Mouse (Mus musculus): Measurements from ENCODE around the gene Pgm1. TPM values are rescaled to one million over a fixed set of nuclear protein-coding genes. Genes with fewer than 3 reads are reported as not detected.

Pgm1 gene
- polyA plus RNA-seq, 1 experiment from 2014 or later = 43.5 TPM

DNA sequence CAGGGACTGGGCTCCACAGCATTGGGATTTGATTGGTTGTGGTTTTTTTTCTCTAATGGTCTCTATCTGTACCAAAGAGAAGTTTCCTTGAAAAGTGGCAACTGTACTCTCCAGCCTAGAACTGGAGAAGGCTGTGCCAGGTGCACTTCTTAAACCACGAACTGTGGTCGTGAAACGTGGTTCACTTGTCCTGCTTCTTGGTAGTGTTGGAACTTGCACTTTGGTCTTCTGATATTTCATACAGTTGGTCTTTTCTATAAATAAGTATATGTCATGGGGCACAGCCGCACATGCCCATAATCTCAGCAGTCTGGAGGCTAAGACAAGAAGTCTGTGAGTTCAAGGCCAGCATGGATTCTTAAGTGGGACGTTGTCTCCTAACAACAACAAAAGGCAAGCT, 7.1 kb downstream of the Pgm1 start:
- Histone ChIP-seq H3K9me3 (no peaks in the 10 kb centered on the region), H3K27me3 (no peaks in the 10 kb centered on the region), H3K4me3 (no peak overlapping the region), H3K4me1 (no peaks in the 10 kb centered on the region; the same call in 1 of the 2 replicates), H3K9ac (no peak overlapping the region), H3K36me3 (no peaks in the 10 kb centered on the region; the same call in 1 of the 2 replicates), H3K4me2 (replicated peaks) (no peak overlapping the region), H3K27ac (no peak overlapping the region)
- ATAC-seq (ENCODE audit: insufficient number of reproducible peaks, insufficient read depth, low FRiP score, low TSS enrichment) = no peak
- WGBS = 93% methylated on average over 5 of the region's 5 CpGs

DNA sequence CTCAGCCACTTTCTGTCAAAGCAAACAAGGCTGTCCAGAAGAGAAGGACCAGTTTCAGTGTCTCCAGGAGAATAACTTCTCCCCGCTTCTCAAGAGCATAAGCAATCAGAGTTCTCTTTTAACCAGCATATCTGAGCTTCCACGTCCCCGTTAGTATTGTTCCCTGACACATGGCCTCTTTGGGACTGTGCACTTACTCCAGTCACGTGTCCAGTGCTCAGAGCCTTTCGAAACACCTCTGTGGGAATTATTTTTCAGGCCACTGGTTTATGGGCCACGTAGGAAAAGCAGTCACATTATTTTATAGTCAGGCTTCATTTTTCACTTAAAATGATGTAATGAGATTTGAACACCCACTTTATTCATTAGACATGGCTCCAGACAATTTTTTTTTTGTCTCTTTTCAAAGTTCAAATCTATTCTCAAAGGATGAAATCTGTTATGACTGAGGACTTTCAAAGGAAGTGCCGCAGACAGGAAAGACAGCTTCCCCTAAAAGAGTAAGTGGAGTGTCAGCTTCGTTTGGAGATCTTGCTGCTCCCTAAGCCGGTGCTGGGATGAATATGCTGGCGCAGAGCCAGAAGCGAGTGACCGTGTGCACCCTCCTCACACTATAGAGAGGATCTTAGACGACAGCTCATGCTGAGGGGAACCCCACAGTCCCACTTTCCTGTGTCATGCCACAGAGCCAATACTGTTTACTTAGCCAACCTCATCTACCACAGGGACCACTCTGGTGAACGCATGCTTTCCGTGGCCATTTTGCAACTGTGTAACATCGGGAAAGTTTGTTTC, 10.7 kb downstream of the Pgm1 start:
- Histone ChIP-seq H3K36me3 (no peaks in the 10 kb centered on the region), H3K27ac (no peak overlapping the region)

DNA sequence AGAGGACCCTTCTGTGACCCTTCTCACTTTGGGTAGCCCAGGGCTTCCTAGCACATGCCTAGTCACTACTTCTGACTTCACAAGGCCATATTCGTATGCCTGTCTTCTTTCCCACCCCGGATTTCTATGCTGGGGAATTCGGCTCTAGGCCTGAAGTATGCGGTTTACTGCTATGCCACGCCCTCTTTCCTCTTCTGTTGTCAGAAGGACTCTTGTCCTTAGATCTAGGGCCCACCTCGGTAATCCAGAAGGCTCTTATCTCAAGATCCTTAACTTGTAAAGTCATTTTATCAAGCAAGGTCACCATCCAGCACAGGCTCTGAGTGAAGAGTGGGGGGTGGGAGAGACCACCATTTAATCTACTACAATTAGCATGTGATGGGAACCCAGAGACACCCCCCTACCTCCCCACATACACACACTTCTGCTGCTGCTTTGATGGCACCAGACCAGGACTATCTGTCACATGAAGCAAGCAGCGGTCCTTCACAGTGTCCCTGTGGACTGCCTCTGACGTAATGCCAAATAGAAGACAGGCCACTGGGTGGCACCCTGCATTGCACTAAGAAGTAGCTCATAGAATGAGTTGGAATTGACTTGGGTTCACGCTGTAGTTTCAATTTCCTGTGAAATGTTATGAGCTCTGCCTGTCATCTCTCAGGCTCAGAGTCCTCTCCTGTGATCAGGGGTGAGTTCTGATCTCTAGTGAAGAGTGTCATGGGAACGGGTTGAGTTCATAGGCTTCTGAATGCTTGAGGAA, 12.6 kb downstream of the Pgm1 start:
- H3K4me1 ChIP-seq = no peaks in the 10 kb centered on the region
- 83% methylated on average over 10 of the region's 10 CpGs for WGBS
- H3K27me3 ChIP-seq = no peaks in the 10 kb centered on the region
- no peak overlapping the region for H3K4me3 ChIP-seq
- ATAC-seq (ENCODE audit: insufficient number of reproducible peaks, insufficient read depth, low FRiP score, low TSS enrichment) = no peak
- H3K9me3 ChIP-seq = no peaks in the 10 kb centered on the region
- no peaks in the 10 kb centered on the region for H3K36me3 ChIP-seq
- no peak overlapping the region for H3K27ac ChIP-seq
- H3K4me2 ChIP-seq (replicated peaks) = no peak overlapping the region
- no peak overlapping the region for H3K9ac ChIP-seq

More for the DNA sequence above, 10.7 kb downstream of the Pgm1 start:
- H3K27me3 ChIP-seq = no peaks in the 10 kb centered on the region
- H3K4me3 ChIP-seq = no peak overlapping the region
- H3K4me1 ChIP-seq = no peaks in the 10 kb centered on the region
- no peak for ATAC-seq (ENCODE audit: insufficient number of reproducible peaks, insufficient read depth, low FRiP score, low TSS enrichment)
- no peak overlapping the region for H3K9ac ChIP-seq
- no peak overlapping the region for H3K4me2 ChIP-seq (replicated peaks)
- no peaks in the 10 kb centered on the region for H3K9me3 ChIP-seq
- WGBS = 66% methylated on average over 16 of the region's 16 CpGs

DNA sequence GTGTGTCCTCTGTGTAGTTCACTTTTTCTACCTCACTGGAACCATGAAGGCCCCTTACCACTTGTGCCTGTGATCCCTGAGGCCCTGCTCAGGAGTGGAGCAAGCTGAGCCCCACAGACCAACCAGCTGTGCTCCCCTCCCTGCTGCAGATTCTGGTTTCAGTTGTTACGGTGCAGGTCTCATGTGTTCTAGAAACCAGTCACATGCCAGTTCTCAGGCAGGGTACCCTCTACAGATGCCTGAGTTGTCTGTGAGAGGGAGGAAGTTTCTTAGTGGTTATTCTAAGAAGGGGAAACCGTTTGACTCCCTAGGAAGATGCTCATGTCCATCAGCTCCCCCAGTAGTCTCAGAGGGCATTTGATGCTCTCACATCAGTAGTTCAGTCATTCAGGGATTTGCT, 15.4 kb downstream of the Pgm1 start:
- Histone ChIP-seq H3K36me3 (no peaks in the 10 kb centered on the region), H3K27me3 (no peaks in the 10 kb centered on the region), H3K4me3 (no peak overlapping the region), H3K27ac (no peak overlapping the region), H3K4me1 (no peaks in the 10 kb centered on the region), H3K9me3 (no peaks in the 10 kb centered on the region), H3K9ac (no peak overlapping the region), H3K4me2 (replicated peaks) (no peak overlapping the region)
- WGBS = 70% methylated on average over 2 of the region's 2 CpGs
- ATAC-seq (ENCODE audit: insufficient number of reproducible peaks, insufficient read depth, low FRiP score, low TSS enrichment) = no peak

DNA sequence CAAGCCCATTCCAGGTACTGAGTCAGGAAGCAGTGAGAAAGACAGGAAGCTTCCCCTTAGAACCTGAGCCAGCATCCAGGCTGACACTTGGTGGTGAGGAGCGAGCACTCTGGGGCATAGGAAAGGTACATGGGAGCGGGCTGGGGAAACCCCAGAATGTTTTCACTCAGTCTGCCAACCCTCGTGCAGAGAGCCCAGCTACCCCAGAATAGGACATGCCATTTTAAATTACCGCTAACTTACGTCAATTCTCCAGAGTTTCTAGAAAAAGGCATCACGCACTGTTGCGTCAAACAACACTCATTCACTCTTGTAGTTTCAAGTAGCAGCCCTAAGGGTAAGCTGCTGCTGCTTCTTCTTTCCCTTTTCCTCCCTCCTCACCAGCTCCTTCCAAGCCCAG, 15.8 kb downstream of the Pgm1 start:
- Histone ChIP-seq H3K27me3 (no peaks in the 10 kb centered on the region), H3K9me3 (no peaks in the 10 kb centered on the region), H3K4me2 (replicated peaks) (no peak overlapping the region), H3K4me1 (no peaks in the 10 kb centered on the region), H3K27ac (no peak overlapping the region), H3K9ac (no peak overlapping the region), H3K36me3 (no peaks in the 10 kb centered on the region), H3K4me3 (no peak overlapping the region)
- 82% methylated on average over 7 of the region's 7 CpGs for WGBS
- no peak for ATAC-seq (ENCODE audit: insufficient number of reproducible peaks, insufficient read depth, low FRiP score, low TSS enrichment)

DNA sequence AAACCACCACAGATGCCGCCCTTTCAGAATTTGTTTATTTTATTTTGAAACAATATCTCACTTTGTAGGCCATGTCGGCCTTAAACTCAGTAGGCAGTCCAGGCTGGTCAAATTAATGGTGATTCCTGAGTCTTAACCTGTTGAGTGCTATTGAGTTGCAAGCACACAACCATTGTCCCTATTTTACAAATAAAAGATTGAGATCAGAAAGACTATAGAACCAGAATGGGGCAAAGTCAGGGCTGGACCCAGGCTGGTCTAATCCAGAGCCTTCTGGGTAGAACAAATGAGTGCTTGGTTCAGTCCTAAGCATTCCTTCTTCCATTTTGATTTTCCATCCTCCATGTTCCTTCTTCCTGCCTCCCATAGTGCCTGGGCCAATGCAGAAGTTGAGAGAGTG, 17.3 kb downstream of the Pgm1 start:
- Histone ChIP-seq H3K4me1 (no peaks in the 10 kb centered on the region), H3K36me3 (no peaks in the 10 kb centered on the region), H3K27ac (no peak overlapping the region), H3K4me2 (replicated peaks) (no peak overlapping the region), H3K4me3 (no peak overlapping the region), H3K9ac (no peak overlapping the region), H3K27me3 (no peaks in the 10 kb centered on the region), H3K9me3 (no peaks in the 10 kb centered on the region)
- ATAC-seq (ENCODE audit: insufficient number of reproducible peaks, insufficient read depth, low FRiP score, low TSS enrichment) = no peak
- WGBS = 69% methylated on average over 2 of the region's 2 CpGs

DNA sequence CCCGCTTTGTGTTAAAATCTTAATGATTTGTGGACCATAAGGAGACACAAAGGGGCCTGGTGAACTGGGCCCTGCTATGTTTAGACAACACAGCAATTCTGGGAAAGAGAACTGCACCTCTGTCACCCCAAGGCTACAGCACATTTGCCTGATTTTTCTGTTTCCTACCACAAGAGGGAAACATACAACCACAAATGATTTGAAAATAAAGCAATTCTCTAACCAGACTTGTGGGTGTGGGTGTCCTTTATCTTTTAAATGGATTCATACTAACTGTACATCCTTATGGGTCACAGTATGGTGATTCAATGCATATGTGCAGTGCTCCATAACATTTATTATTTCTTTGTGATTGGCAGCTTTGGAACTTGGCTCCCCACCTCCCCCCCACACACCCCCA, 18.0 kb downstream of the Pgm1 start:
- Histone ChIP-seq H3K36me3 (no peaks in the 10 kb centered on the region), H3K27me3 (no peaks in the 10 kb centered on the region), H3K9me3 (no peaks in the 10 kb centered on the region), H3K4me3 (no peak overlapping the region), H3K27ac (no peak overlapping the region), H3K4me1 (no peaks in the 10 kb centered on the region), H3K4me2 (replicated peaks) (no peak overlapping the region), H3K9ac (no peak overlapping the region)
- 88% methylated on average over 1 of the region's 1 CpGs for WGBS
- no peak for ATAC-seq (ENCODE audit: insufficient number of reproducible peaks, insufficient read depth, low FRiP score, low TSS enrichment)

DNA sequence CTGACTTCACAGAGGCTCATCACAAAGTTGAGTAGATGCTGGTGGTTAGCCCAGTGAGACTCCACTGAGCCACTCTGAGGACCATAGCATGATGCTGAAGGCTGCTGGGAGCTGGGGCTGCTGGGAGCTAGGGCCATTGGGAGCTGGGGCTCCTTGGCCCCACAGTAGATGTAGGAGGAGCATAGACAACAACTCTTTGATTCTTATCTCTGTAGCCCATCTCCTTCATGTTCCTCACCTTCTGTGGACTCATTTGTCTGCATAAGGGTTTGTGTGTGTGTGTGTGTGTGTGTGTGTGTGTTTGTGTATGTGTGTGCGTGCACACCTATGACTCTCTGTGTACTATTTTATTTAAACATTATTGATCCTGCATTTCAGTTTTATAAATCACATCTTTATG, 18.7 kb downstream of the Pgm1 start:
- Histone ChIP-seq H3K4me2 (replicated peaks) (no peak overlapping the region), H3K9ac (no peak overlapping the region), H3K27ac (no peak overlapping the region), H3K27me3 (no peaks in the 10 kb centered on the region), H3K4me1 (no peaks in the 10 kb centered on the region), H3K4me3 (no peak overlapping the region), H3K36me3 (no peaks in the 10 kb centered on the region), H3K9me3 (no peaks in the 10 kb centered on the region)
- no peak for ATAC-seq (ENCODE audit: insufficient number of reproducible peaks, insufficient read depth, low FRiP score, low TSS enrichment)
- 87% methylated on average over 1 of the region's 1 CpGs for WGBS

DNA sequence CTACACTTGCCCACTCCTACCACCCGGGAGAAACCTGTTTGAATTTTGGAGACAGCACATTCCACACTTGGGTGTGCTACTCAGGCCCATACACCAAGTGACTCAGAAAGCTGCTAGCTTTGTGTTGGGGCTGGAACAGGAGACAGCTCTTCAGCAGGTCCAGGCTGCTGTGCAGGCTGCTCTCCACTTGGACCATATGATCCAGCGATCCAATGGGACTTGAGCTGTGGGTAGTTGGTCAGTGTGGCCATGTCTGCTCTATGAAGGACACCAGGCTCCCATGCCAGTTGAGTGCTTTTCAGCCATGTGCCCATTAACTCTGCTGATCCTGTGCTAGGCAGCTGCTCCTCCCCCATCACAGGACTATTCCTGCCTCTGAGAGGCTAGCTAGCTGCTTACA, 24.7 kb downstream of the Pgm1 start:
- no peak; the same call in 1 of the 2 replicates for ATAC-seq (ENCODE audit: insufficient number of reproducible peaks, insufficient read depth, low FRiP score, low TSS enrichment)
- no peak overlapping the region for H3K4me3 ChIP-seq
- H3K27me3 ChIP-seq = no peaks in the 10 kb centered on the region
- H3K4me1 ChIP-seq = peaks cover 6% of the 10 kb centered on the region; the same call in 1 of the 2 replicates
- H3K4me2 ChIP-seq (replicated peaks) = no peak overlapping the region
- no peaks in the 10 kb centered on the region for H3K9me3 ChIP-seq
- H3K36me3 ChIP-seq = no peaks in the 10 kb centered on the region
- no peak overlapping the region for H3K9ac ChIP-seq
- WGBS = 96% methylated on average over 2 of the region's 2 CpGs
- no peak overlapping the region for H3K27ac ChIP-seq

DNA sequence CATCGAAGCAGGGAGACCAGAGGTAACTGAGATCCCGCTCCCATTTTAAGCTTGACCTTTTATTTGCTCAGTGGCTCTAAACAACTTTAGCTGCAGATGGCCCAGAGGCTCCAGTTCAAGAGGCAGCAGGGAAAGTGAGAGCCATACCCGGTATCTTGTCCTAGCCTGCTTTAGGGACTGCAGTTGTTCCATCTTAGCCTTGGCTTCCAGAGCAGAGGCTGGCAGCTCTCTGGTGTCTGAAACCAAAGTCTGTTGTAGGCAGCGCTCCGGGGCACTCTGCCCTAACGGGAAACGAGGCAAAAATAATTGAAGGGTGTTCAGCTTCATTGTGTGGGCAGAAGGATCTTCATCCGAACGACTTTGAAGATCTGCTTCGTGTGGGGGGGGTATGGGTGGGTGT, 26.2 kb downstream of the Pgm1 start:
- H3K4me1 ChIP-seq = peaks cover 6% of the 10 kb centered on the region; the same call in 1 of the 2 replicates
- H3K36me3 ChIP-seq = no peaks in the 10 kb centered on the region
- no peak overlapping the region for H3K27ac ChIP-seq
- no peak for ATAC-seq (ENCODE audit: insufficient number of reproducible peaks, insufficient read depth, low FRiP score, low TSS enrichment)
- H3K4me2 ChIP-seq (replicated peaks) = no peak overlapping the region
- no peak overlapping the region for H3K9ac ChIP-seq
- 81% methylated on average over 10 of the region's 10 CpGs for WGBS
- H3K27me3 ChIP-seq = no peaks in the 10 kb centered on the region
- H3K4me3 ChIP-seq = no peak overlapping the region
- H3K9me3 ChIP-seq = no peaks in the 10 kb centered on the region

DNA sequence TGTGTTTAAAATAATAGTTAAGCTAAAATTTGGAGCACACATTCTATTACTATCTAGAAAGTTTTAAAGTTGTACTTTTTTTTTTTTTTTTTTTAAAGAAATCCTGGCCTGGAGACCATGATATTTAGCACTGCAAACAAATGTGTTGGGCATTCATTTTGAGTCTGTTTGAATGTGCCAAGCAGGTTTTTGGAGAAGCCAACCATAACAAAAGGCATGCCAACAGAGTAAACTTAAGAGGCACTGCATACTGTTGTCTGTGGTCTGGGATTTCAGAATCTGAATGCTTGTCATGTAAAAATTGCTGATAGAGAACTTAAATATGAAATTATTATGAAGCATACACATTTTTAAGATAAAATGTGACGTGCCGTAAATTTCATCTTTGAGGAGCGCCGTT, 28.0 kb downstream of the Pgm1 start:
- no peaks in the 10 kb centered on the region for H3K36me3 ChIP-seq
- H3K9me3 ChIP-seq = no peaks in the 10 kb centered on the region
- no peak overlapping the region for H3K4me2 ChIP-seq (replicated peaks)
- H3K27ac ChIP-seq = no peak overlapping the region
- no peak overlapping the region for H3K4me3 ChIP-seq
- no peaks in the 10 kb centered on the region for H3K27me3 ChIP-seq
- H3K9ac ChIP-seq = no peak overlapping the region
- WGBS = 96% methylated on average over 4 of the region's 4 CpGs
- ATAC-seq (ENCODE audit: insufficient number of reproducible peaks, insufficient read depth, low FRiP score, low TSS enrichment) = no peak
- H3K4me1 ChIP-seq = peaks cover 6% of the 10 kb centered on the region; the same call in 1 of the 2 replicates

Data from embryonic facial prominence, embryonic 12.5 days (tissue).